Mouse (Mus musculus): Measurements from ENCODE around the gene Sestd1. TPM values are rescaled to one million over a fixed set of nuclear protein-coding genes. Genes with fewer than 3 reads are reported as not detected.
A peak's percentile ranks its signal among the peaks of the same experiment; 100 is the strongest.

Gene Sestd1
- polyA plus RNA-seq, 1 experiment from 2014 or later: 26.6 TPM

GRCm38 (mm10) chr2:77304494-77304893 lies 24.1 kb upstream of the Sestd1 start:
- Histone ChIP-seq H3K9ac (ENCODE audit: low read depth, low read length) (no peak overlapping the region), H3K4me2 (ENCODE audit: low read length) (no peak overlapping the region), H3K9me3 (replicated peaks; ENCODE audit: control insufficient read depth, low read length, poor library complexity, severe bottlenecking) (no peaks in the 10 kb centered on the region), H3K27ac (ENCODE audit: low read length) (no peak overlapping the region), H3K4me1 (ENCODE audit: control insufficient read depth, insufficient read depth, low read length) (peaks cover 4% of the 10 kb centered on the region; the same call in 1 of the 2 replicates), H3K4me3 (ENCODE audit: low read depth, low read length) (no peak overlapping the region), H3K36me3 (ENCODE audit: control insufficient read depth, insufficient read depth, low read length) (no peaks in the 10 kb centered on the region), H3K27me3 (ENCODE audit: control insufficient read depth, insufficient read depth, low read depth, low read length) (no peaks in the 10 kb centered on the region)
- 73% methylated on average over 3 of the region's 3 CpGs for WGBS
- ATAC-seq: no peak

GRCm38 (mm10) chr2:77303716-77304115 lies 23.3 kb upstream of the Sestd1 start:
- Histone ChIP-seq H3K4me3 (ENCODE audit: low read depth, low read length) (no peak overlapping the region), H3K27me3 (ENCODE audit: control insufficient read depth, insufficient read depth, low read depth, low read length) (no peaks in the 10 kb centered on the region), H3K4me2 (ENCODE audit: low read length) (no peak overlapping the region), H3K36me3 (ENCODE audit: control insufficient read depth, insufficient read depth, low read length) (no peaks in the 10 kb centered on the region), H3K27ac (ENCODE audit: low read length) (no peak overlapping the region), H3K4me1 (ENCODE audit: control insufficient read depth, insufficient read depth, low read length) (peaks cover 4% of the 10 kb centered on the region; the same call in 1 of the 2 replicates), H3K9me3 (replicated peaks; ENCODE audit: control insufficient read depth, low read length, poor library complexity, severe bottlenecking) (no peaks in the 10 kb centered on the region), H3K9ac (ENCODE audit: low read depth, low read length) (no peak overlapping the region)
- 81% methylated on average over 3 of the region's 3 CpGs for WGBS
- ATAC-seq: no peak

GRCm38 (mm10) chr2:77302655-77303348 lies 22.4 kb upstream of the Sestd1 start:
- 83% methylated on average over 6 of the region's 6 CpGs for WGBS

GRCm38 (mm10) chr2:77301687-77302389 lies 21.4 kb upstream of the Sestd1 start:
- WGBS: 41% methylated on average over 9 of the region's 9 CpGs

More at GRCm38 (mm10) chr2:77302655-77303348, 22.4 kb upstream of the Sestd1 start:
- H3K4me2 ChIP-seq (ENCODE audit: low read length): no peak overlapping the region
- H3K9me3 ChIP-seq (replicated peaks; ENCODE audit: control insufficient read depth, low read length, poor library complexity, severe bottlenecking): no peaks in the 10 kb centered on the region
- H3K9ac ChIP-seq (ENCODE audit: low read depth, low read length): no peak overlapping the region
- no peaks in the 10 kb centered on the region for H3K36me3 ChIP-seq (ENCODE audit: control insufficient read depth, insufficient read depth, low read length)
- no peaks in the 10 kb centered on the region for H3K27me3 ChIP-seq (ENCODE audit: control insufficient read depth, insufficient read depth, low read depth, low read length)
- no peak for ATAC-seq
- H3K27ac ChIP-seq (ENCODE audit: low read length): no peak overlapping the region
- H3K4me3 ChIP-seq (ENCODE audit: low read depth, low read length): no peak overlapping the region
- peaks cover 4% of the 10 kb centered on the region; the same call in 1 of the 2 replicates for H3K4me1 ChIP-seq (ENCODE audit: control insufficient read depth, insufficient read depth, low read length)

GRCm38 (mm10) chr2:77289701-77290100 lies 9.3 kb upstream of the Sestd1 start:
- H3K4me3 ChIP-seq (ENCODE audit: low read depth, low read length): no peak overlapping the region

More at GRCm38 (mm10) chr2:77301687-77302389, 21.4 kb upstream of the Sestd1 start:
- Histone ChIP-seq H3K9ac (ENCODE audit: low read depth, low read length) (no peak overlapping the region), H3K4me2 (ENCODE audit: low read length) (no peak overlapping the region), H3K27me3 (ENCODE audit: control insufficient read depth, insufficient read depth, low read depth, low read length) (no peaks in the 10 kb centered on the region), H3K36me3 (ENCODE audit: control insufficient read depth, insufficient read depth, low read length) (no peaks in the 10 kb centered on the region), H3K4me1 (ENCODE audit: control insufficient read depth, insufficient read depth, low read length) (peaks cover 4% of the 10 kb centered on the region; the same call in 1 of the 2 replicates), H3K27ac (ENCODE audit: low read length) (peak overlapping the region; percentile 62; the same call in 1 of the 2 replicates), H3K9me3 (replicated peaks; ENCODE audit: control insufficient read depth, low read length, poor library complexity, severe bottlenecking) (no peaks in the 10 kb centered on the region), H3K4me3 (ENCODE audit: low read depth, low read length) (no peak overlapping the region)
- ATAC-seq: peak; percentile 91

DNA sequence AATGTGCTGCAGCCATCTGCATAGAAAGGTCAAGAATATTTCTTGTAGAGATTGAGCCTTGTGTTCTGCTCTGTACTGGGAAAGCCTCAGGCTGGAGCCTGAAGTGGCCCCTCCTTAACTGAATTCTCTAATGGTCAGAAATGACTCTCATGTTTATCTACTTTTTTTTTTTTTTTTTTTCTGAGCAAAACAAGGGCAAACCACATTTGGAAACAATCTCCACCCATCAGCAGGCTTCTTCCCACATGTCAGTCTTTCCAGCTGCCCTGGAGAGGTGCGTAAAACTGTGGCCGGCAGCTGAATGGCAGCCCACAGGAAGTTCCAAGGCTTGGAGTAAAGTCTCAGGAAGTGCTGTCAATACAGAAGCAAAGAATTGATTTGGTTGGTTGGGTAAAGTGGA lies 6.4 kb upstream of the Sestd1 start:
- no peak overlapping the region for H3K9ac ChIP-seq (ENCODE audit: low read depth, low read length)
- 52% methylated on average over 2 of the region's 2 CpGs for WGBS
- H3K4me3 ChIP-seq (ENCODE audit: low read depth, low read length): no peak overlapping the region
- H3K4me2 ChIP-seq (ENCODE audit: low read length): no peak overlapping the region
- H3K4me1 ChIP-seq (ENCODE audit: control insufficient read depth, insufficient read depth, low read length): no peaks in the 10 kb centered on the region
- H3K27ac ChIP-seq (ENCODE audit: low read length): no peak overlapping the region
- no peaks in the 10 kb centered on the region for H3K36me3 ChIP-seq (ENCODE audit: control insufficient read depth, insufficient read depth, low read length)
- no peaks in the 10 kb centered on the region for H3K9me3 ChIP-seq (replicated peaks; ENCODE audit: control insufficient read depth, low read length, poor library complexity, severe bottlenecking)
- no peaks in the 10 kb centered on the region for H3K27me3 ChIP-seq (ENCODE audit: control insufficient read depth, insufficient read depth, low read depth, low read length)
- no peak for ATAC-seq

More at GRCm38 (mm10) chr2:77289701-77290100, 9.3 kb upstream of the Sestd1 start:
- H3K4me2 ChIP-seq (ENCODE audit: low read length): no peak overlapping the region
- no peaks in the 10 kb centered on the region for H3K4me1 ChIP-seq (ENCODE audit: control insufficient read depth, insufficient read depth, low read length)
- no peaks in the 10 kb centered on the region for H3K27me3 ChIP-seq (ENCODE audit: control insufficient read depth, insufficient read depth, low read depth, low read length)
- 68% methylated on average over 6 of the region's 6 CpGs for WGBS
- H3K9ac ChIP-seq (ENCODE audit: low read depth, low read length): no peak overlapping the region
- ATAC-seq: no peak
- H3K9me3 ChIP-seq (replicated peaks; ENCODE audit: control insufficient read depth, low read length, poor library complexity, severe bottlenecking): no peaks in the 10 kb centered on the region
- H3K36me3 ChIP-seq (ENCODE audit: control insufficient read depth, insufficient read depth, low read length): no peaks in the 10 kb centered on the region
- no peak overlapping the region for H3K27ac ChIP-seq (ENCODE audit: low read length)

DNA sequence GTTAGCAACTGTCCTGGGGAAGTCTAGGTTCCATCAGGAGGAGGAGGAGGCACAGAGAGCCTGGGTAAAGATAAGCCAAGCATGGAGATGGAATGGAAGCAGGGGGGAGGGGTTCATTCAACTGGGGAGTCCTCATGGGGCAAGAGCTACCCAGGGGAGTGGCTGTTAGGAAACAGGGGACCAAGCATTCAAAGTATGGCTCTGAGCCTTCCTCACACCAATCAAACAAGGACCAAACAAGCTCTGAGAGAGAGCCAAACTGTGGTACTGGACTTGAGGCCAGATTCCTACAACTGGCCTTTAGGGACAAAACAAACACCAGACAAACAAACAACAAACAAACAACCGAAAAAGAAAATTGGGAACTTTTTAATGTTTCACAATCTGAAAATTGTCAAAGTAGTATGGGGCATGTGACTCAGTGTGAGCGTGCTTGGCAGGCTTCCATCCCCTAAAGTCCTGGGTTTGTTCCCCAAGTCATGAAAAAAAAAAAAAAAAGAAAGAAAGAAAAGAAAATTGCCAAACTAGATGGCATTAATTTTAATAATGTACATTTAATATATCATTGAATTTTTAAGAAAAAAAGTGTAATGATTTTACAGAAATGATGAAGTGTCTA lies 4.0 kb upstream of the Sestd1 start:
- no peak for ATAC-seq
- H3K36me3 ChIP-seq (ENCODE audit: control insufficient read depth, insufficient read depth, low read length): no peaks in the 10 kb centered on the region
- H3K9ac ChIP-seq (ENCODE audit: low read depth, low read length): no peak overlapping the region
- peaks cover 3% of the 10 kb centered on the region; the same call in 1 of the 2 replicates for H3K4me1 ChIP-seq (ENCODE audit: control insufficient read depth, insufficient read depth, low read length)
- H3K4me2 ChIP-seq (ENCODE audit: low read length): no peak overlapping the region
- no peaks in the 10 kb centered on the region for H3K27me3 ChIP-seq (ENCODE audit: control insufficient read depth, insufficient read depth, low read depth, low read length)
- H3K9me3 ChIP-seq (replicated peaks; ENCODE audit: control insufficient read depth, low read length, poor library complexity, severe bottlenecking): no peaks in the 10 kb centered on the region
- no peak overlapping the region for H3K4me3 ChIP-seq (ENCODE audit: low read depth, low read length)
- H3K27ac ChIP-seq (ENCODE audit: low read length): no peak overlapping the region
- whole genome bisulfite sequencing: 85% methylated on average over 2 of the region's 2 CpGs

DNA sequence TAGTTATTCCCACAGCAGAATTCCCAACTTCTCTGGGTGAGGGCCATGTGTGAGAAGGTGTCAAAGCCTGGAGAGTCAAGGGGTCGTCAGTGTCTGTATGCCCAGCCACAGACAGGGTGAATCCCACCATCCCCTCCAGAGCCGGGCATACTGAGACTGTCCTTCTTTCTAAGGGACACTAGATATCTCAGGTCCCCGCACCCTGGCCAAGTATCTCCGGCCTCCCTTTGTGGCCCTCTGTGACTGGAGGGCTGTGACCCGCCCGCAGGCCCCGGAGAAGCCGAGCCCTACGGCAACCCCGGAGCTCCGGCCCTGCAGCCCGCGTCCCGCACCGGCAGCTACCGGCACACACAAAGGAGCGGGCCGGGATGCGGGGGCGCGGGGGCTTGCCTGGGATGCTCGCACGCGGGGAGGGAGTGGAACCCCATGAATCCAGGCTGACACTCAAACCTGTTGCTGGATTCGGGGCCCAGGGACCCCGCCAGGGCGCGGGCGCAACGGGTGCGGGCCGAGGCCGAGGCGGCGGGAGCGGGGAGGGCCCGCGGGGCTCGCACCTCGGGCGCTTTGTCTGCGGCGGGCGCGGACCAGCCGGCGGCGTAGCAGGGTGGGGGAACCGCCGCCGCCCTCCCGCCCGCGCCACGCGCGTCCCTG lies 406 bp downstream of the Sestd1 start:
- peaks cover 19% of the 10 kb centered on the region for H3K4me1 ChIP-seq (ENCODE audit: control insufficient read depth, insufficient read depth, low read length)
- peak overlapping the region; percentile 82 for H3K4me3 ChIP-seq (ENCODE audit: low read depth, low read length)
- ATAC-seq: peak; percentile 72
- WGBS: under 1% methylated on average over 28 of the region's 57 CpGs
- peak overlapping the region; percentile 88 for H3K27ac ChIP-seq (ENCODE audit: low read length)
- no peaks in the 10 kb centered on the region for H3K27me3 ChIP-seq (ENCODE audit: control insufficient read depth, insufficient read depth, low read depth, low read length)
- peak overlapping the region; percentile 77 for H3K4me2 ChIP-seq (ENCODE audit: low read length)
- H3K36me3 ChIP-seq (ENCODE audit: control insufficient read depth, insufficient read depth, low read length): no peaks in the 10 kb centered on the region
- H3K9me3 ChIP-seq (replicated peaks; ENCODE audit: control insufficient read depth, low read length, poor library complexity, severe bottlenecking): no peaks in the 10 kb centered on the region
- peak overlapping the region; percentile 100 for H3K9ac ChIP-seq (ENCODE audit: low read depth, low read length)
